Mouse (Mus musculus) kidney, postnatal 0 days (tissue): ENCODE results near the gene Fbn1. TPM values are rescaled to one million over a fixed set of nuclear protein-coding genes. Genes with fewer than 3 reads are reported as not detected.

ENCODE experiments used
- ATAC-seq: fragments of 200-750 bp; cut with Nextera tagmentation; replicated peaks from 2 replicates; pipeline ENCODE4 v1.8.0; 2017; ENCODE audit warnings: low read depth, moderate number of reproducible peaks, moderate TSS enrichment, moderate library complexity; ENCODE audit not compliant: low FRiP score
- DNase-seq: peaks from one replicate; pipeline ENCODE4 v3.0.0-alpha.2; 2016; ENCODE audit warnings: low spot score
- H3K27ac ChIP-seq: fragments of 300-500 bp; sonication (generic); 2 replicates; pipeline ENCODE4 v1.5.1; 2014; ENCODE audit warnings: mild to moderate bottlenecking
- H3K27me3 ChIP-seq: fragments of 300-500 bp; sonication (generic); 2 replicates; pipeline ENCODE4 v1.6.1; 2014; ENCODE audit warnings: low read length, mixed read lengths; ENCODE audit not compliant: insufficient read depth
- H3K36me3 ChIP-seq: fragments of 300-500 bp; sonication (generic); 2 replicates; pipeline ENCODE4 v1.6.1; 2014; ENCODE audit warnings: low read length, mixed read lengths; ENCODE audit not compliant: insufficient read depth
- H3K4me1 ChIP-seq: fragments of 300-500 bp; sonication (generic); replicated peaks from 2 replicates; pipeline ENCODE4 v1.6.1; 2014; ENCODE audit warnings: antibody characterized with exemption, low read length, mixed read lengths; ENCODE audit not compliant: insufficient read depth
- H3K4me2 ChIP-seq: fragments of 300-500 bp; sonication (generic); 2 replicates; pipeline ENCODE4 v1.6.1; 2014; ENCODE audit warnings: mild to moderate bottlenecking, low read length, moderate library complexity, mixed read lengths
- H3K4me3 ChIP-seq: fragments of 300-500 bp; sonication (generic); replicated peaks from 2 replicates; pipeline ENCODE4 v1.5.1; 2014; ENCODE audit warnings: low read depth, low read length
- H3K9ac ChIP-seq: fragments of 300-500 bp; sonication (generic); 2 replicates; pipeline ENCODE4 v1.6.1; 2014; ENCODE audit warnings: low read depth, low read length
- H3K9me3 ChIP-seq: fragments of 300-500 bp; sonication (generic); replicated peaks from 2 replicates; pipeline ENCODE4 v1.6.1; 2016; ENCODE audit warnings: low read length, inconsistent platforms, mixed read lengths
- CTCF ChIP-seq: IDR thresholded peaks from 2 replicates; pipeline ENCODE4 v1.5.1; 2016; ENCODE audit warnings: antibody characterized with exemption, low read depth, mild to moderate bottlenecking, moderate library complexity
- WGBS: fragments of 180-500 bp; shearing (Covaris S2); extraction: QIAGEN DNeasy Blood & Tissue Kit; methylation state at CpG from one replicate; pipeline ENCODE4 v1.1.7; 2014; 5-methylcytosine and 5-hydroxymethylcytosine counted together
- polyA plus RNA-seq: library from polyadenylated mRNA; unstranded; fragments of >200 nt; fragmentation: Nextera tagmentation; extraction: Ambion mirVana; gene quantifications from 2 replicates; pipeline ENCODE4 v1.2.1, GENCODE M21; 2015

Gene Fbn1
- polyA plus RNA-seq, 1 experiment from 2014 or later, result 13.2 TPM

DNA sequence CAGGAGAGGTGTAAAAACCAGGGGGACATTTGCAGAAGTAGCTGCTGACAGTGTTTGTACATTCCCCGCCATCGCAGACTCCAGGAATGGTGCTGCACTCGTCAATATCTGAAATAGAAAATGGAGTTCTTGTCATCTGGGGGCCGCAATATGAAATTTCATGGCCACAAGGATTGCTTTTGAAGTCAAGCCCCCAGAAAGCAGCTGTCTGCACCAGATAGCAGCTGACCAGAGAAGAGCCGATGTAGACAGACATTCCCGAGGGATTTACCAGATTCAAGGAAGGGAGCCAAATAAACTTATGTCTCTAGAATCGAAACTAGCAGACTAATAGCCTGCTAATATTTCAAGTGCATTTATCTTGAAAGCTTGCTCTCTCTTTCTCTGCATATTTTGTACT lies 110.0 kb downstream of the Fbn1 start:
- Histone ChIP-seq H3K4me3 (no peak overlapping the region), H3K36me3 (no peaks in the 10 kb centered on the region), H3K27me3 (no peaks in the 10 kb centered on the region), H3K4me2 (no peak overlapping the region), H3K4me1 (no peaks in the 10 kb centered on the region), H3K27ac (no peak overlapping the region), H3K9ac (no peak overlapping the region), H3K9me3 (no peaks in the 10 kb centered on the region)
- WGBS, result 86% methylated on average over 7 of the region's 7 CpGs
- no peak for DNase-seq
- no peak for ATAC-seq
- no peak for TF ChIP-seq CTCF

DNA sequence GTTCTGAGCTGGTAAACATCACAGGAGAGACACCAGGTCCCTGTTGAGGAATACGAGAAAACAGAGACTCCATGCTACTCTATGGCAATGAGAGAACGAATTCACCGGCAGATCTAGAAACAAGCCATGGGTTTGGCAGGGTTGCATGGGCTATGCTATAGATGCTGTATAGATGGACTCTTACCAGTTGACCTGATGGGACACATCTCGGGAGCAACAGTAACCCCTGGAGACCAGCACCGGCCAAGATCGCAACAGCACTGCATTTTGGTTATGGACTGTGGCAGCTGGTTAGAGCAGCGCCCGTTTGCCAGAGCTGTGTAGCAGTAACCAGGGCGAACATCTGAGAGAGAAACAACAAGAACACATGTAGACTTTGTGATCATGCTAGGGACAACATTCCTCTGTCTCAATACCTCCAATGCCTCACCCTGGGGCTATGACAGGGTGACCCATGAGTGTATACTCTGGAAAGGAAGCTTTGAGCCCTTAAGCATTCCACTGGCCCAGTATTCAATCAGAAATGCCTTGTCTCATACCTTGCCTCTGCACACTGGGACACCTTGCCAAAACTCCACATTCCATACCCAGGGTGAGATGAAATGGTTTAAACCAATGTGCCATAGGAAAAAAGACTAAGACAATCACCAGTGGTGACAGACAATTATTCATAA lies 113.2 kb downstream of the Fbn1 start:
- no peak for ATAC-seq
- Histone ChIP-seq H3K9me3 (no peaks in the 10 kb centered on the region), H3K9ac (no peak overlapping the region), H3K36me3 (no peaks in the 10 kb centered on the region), H3K27ac (no peak overlapping the region), H3K4me1 (no peaks in the 10 kb centered on the region), H3K27me3 (no peaks in the 10 kb centered on the region), H3K4me3 (no peak overlapping the region), H3K4me2 (no peak overlapping the region)
- 93% methylated on average over 9 of the region's 9 CpGs for WGBS
- no peak for TF ChIP-seq CTCF
- no peak for DNase-seq

DNA sequence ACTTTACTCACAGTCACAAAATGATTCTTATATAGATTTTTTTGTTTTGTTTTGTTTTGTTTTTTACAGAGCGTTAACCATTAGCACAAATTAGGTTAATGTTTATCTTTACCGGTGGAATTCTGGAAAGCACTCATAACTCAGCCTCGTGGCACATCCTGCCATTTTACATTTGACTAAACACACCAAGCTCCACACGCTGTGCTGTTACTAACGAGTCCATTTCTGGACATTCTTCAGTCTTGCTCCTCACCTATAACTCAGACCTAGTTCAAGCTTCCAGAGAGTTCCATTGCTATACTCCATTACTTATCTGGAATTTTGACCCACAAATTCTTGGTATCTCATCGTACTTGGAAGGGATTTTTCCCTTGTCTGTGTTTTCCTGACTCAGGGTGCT lies 116.2 kb downstream of the Fbn1 start:
- no peak overlapping the region for H3K27ac ChIP-seq
- H3K4me3 ChIP-seq, result no peak overlapping the region
- no peaks in the 10 kb centered on the region for H3K4me1 ChIP-seq
- WGBS, result 48% methylated on average over 6 of the region's 6 CpGs
- H3K9me3 ChIP-seq, result no peaks in the 10 kb centered on the region
- no peaks in the 10 kb centered on the region; the same call in 1 of the 2 replicates for H3K36me3 ChIP-seq
- no peak overlapping the region for H3K9ac ChIP-seq
- no peaks in the 10 kb centered on the region for H3K27me3 ChIP-seq
- ATAC-seq (no peak), DNase-seq (no peak)
- H3K4me2 ChIP-seq, result no peak overlapping the region
- TF ChIP-seq CTCF, result no peak

DNA sequence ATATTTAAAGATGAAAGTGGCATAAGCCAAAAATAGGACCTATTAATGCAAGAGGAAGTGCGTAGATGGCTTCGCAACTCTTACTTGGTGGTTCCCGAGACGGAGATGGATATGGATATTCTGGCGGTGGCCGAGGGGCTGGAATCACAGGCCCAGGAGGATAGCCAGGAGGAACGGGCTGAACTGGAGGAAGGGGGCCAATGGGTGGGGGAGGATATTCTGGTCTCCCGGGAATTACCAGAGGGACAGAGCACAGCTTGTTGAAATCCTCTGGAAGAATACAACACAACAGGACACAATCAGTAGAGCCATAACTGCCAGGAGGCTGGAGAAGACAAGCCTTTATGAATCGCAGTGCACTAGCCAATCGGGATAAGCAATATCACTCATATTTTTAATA lies 118.0 kb downstream of the Fbn1 start:
- no peaks in the 10 kb centered on the region; the same call in 1 of the 2 replicates for H3K36me3 ChIP-seq
- H3K4me1 ChIP-seq, result no peaks in the 10 kb centered on the region
- no peak overlapping the region for H3K9ac ChIP-seq
- no peak overlapping the region for H3K4me3 ChIP-seq
- no peaks in the 10 kb centered on the region for H3K27me3 ChIP-seq
- no peak for TF ChIP-seq CTCF
- DNase-seq, result no peak
- H3K4me2 ChIP-seq, result no peak overlapping the region
- no peak overlapping the region for H3K27ac ChIP-seq
- H3K9me3 ChIP-seq, result no peaks in the 10 kb centered on the region
- no peak for ATAC-seq
- WGBS, result 93% methylated on average over 10 of the region's 10 CpGs

DNA sequence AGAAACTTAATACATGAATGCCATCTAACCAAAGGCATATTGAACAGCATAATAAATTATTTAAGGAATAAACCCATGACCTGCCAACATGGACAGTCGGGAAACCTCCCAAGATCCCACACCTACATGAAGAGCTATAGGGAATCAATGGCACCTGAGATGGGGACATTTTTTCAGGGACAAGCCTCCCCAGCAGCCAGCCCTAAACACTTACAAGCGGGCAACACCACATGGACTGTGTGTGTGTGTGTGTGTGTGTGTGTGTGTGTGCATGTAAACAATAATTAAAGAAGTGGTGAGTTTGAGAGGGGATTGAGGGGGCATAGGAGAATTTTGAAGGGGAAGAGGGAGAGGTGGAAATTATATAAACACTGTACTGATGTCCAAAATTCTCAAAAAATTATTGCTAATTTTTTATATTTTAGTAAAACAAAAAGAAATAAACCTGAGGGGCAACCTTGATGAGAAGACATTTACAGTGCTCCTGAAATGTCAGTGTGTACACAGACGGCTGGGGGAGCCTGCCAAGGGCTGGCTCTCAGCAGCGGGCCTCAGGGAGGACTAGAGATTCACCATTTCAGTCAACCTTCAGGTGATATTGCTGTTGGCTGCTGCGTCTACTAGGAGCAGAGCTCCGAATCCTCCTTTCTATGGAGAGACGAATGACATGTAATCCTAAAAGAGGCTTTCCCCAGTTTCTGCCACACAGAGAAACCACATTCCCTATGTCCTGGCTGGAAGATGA lies 121.4 kb downstream of the Fbn1 start:
- Histone ChIP-seq H3K27me3 (no peaks in the 10 kb centered on the region), H3K4me3 (no peak overlapping the region), H3K9ac (no peak overlapping the region), H3K27ac (no peak overlapping the region), H3K36me3 (no peaks in the 10 kb centered on the region; the same call in 1 of the 2 replicates), H3K9me3 (no peaks in the 10 kb centered on the region), H3K4me2 (no peak overlapping the region), H3K4me1 (no peaks in the 10 kb centered on the region)
- ATAC-seq (no peak), DNase-seq (no peak)
- 85% methylated on average over 7 of the region's 7 CpGs for WGBS
- no peak for TF ChIP-seq CTCF

DNA sequence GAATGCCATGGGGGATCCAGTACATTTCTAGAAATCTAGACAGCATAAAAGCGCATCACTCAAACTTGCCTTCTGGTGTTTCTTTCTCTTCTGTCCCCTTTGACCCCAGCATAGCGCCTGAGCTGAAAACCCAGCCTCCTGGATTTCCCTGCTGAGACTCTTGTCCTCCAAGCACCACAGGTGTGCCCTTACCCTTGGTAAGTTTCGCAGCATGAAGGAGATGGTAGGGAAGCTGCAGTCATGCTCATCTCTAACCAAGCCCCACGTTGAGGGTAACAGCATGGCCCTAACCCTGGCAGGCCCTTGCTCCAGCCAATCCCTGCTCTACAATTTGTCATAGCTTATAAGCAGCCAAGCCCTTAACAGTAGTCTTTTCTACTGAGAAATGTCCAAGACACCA lies 122.9 kb downstream of the Fbn1 start:
- H3K4me2 ChIP-seq, result no peak overlapping the region
- ATAC-seq, result no peak
- peaks cover 4% of the 10 kb centered on the region; the same call in 1 of the 2 replicates for H3K36me3 ChIP-seq
- H3K4me1 ChIP-seq, result no peaks in the 10 kb centered on the region
- H3K27ac ChIP-seq, result no peak overlapping the region
- no peak overlapping the region for H3K9ac ChIP-seq
- 72% methylated on average over 4 of the region's 4 CpGs for WGBS
- TF ChIP-seq CTCF, result no peak
- no peak for DNase-seq
- no peaks in the 10 kb centered on the region for H3K27me3 ChIP-seq
- H3K9me3 ChIP-seq, result no peaks in the 10 kb centered on the region
- no peak overlapping the region for H3K4me3 ChIP-seq
